Mouse (Mus musculus) liver, postnatal 0 days (tissue): ENCODE measurements around the gene Zfhx3. TPM values are rescaled to one million over a fixed set of nuclear protein-coding genes. Genes with fewer than 3 reads are reported as not detected.

Source experiments
- ATAC-seq: fragments of 200-750 bp; cut with Nextera tagmentation; 2 replicates; pipeline ENCODE4 v1.8.0; 2017; ENCODE audit warnings: mild to moderate bottlenecking, moderate library complexity
- DNase-seq: peaks from one replicate; pipeline ENCODE4 v3.0.0-alpha.2; 2016
- H3K27ac ChIP-seq: fragments of 300-500 bp; sonication (generic); 2 replicates; pipeline ENCODE4 v1.5.1; 2014; ENCODE audit warnings: antibody characterized with exemption, moderate library complexity, mild to moderate bottlenecking, low read depth
- H3K27me3 ChIP-seq: fragments of 300-500 bp; sonication (generic); 2 replicates; pipeline ENCODE4 v1.6.1; 2014; ENCODE audit warnings: low read length, control low read depth, mixed read lengths; ENCODE audit not compliant: insufficient read depth
- H3K36me3 ChIP-seq: fragments of 300-500 bp; sonication (generic); replicated peaks from 2 replicates; pipeline ENCODE4 v1.6.1; 2014; ENCODE audit warnings: mild to moderate bottlenecking, control low read depth, low read length, moderate library complexity, mixed read lengths; ENCODE audit not compliant: insufficient read depth
- H3K4me1 ChIP-seq: fragments of 300-500 bp; sonication (generic); 2 replicates; pipeline ENCODE4 v1.6.1; 2014; ENCODE audit warnings: antibody characterized with exemption, mild to moderate bottlenecking, control low read depth; ENCODE audit not compliant: insufficient read depth
- H3K4me2 ChIP-seq: fragments of 300-500 bp; sonication (generic); 2 replicates; pipeline ENCODE4 v1.6.1; 2014; ENCODE audit warnings: low read depth, mild to moderate bottlenecking, low read length, moderate library complexity, mixed read lengths
- H3K4me3 ChIP-seq: fragments of 300-500 bp; sonication (generic); 2 replicates; pipeline ENCODE4 v1.5.1; 2014; ENCODE audit warnings: low read depth, low read length
- H3K9ac ChIP-seq: fragments of 300-500 bp; sonication (generic); replicated peaks from 2 replicates; pipeline ENCODE4 v1.6.1; 2014; ENCODE audit warnings: mild to moderate bottlenecking, moderate library complexity
- H3K9me3 ChIP-seq: fragments of 300-500 bp; sonication (generic); 2 replicates; pipeline ENCODE4 v1.6.1; 2016; ENCODE audit warnings: mild to moderate bottlenecking, control low read depth, low read length, mixed read lengths
- CTCF ChIP-seq: sonication (generic); IDR thresholded peaks from 2 replicates; pipeline ENCODE4 v1.5.1; 2016; ENCODE audit warnings: antibody characterized with exemption, low read depth
- EP300 ChIP-seq: IDR thresholded peaks from 2 replicates; pipeline ENCODE4 v1.6.1; 2016; ENCODE audit warnings: antibody characterized with exemption, low read depth, mild to moderate bottlenecking
- WGBS: fragments of 180-500 bp; shearing (Covaris S2); extraction: QIAGEN DNeasy Blood & Tissue Kit; methylation state at CpG from one replicate; pipeline ENCODE4 v1.1.7; 2014; ENCODE audit not compliant: insufficient replicate concordance; 5-methylcytosine and 5-hydroxymethylcytosine counted together
- polyA plus RNA-seq: library from polyadenylated mRNA; unstranded; fragments of >200 nt; fragmentation: Nextera tagmentation; extraction: Ambion mirVana; gene quantifications from 2 replicates; pipeline ENCODE4 v1.2.1, GENCODE M21; 2015

Gene Zfhx3
- polyA plus RNA-seq, 1 experiment from 2014 or later = 1.2 TPM

DNA sequence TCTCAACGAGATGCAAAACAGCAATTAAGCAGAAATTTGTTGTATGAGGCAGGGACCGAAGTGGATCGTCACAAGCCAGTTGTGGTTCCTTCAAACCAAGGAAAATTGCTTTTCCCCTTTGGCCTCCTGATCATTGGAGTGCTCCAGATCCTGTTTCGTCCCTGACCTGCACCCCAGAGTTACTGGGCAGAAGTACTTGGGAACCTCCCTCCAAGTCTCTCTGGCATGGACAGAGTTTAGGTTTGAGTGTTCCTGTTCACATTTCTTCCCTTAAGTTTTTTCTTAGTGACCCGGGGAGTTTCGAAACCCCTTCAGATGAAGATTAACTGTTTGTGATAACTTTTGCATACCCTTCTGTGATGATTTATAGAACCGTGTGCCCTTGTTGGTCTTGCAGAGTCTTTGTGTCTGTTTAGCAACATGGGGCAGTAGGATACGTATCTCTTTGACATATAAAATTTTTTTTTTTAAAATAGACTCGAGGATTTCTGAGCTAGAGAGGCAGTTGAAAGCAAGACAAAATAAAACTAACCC lies 788.5 kb downstream of the Zfhx3 start:
- Histone ChIP-seq H3K36me3 (no peaks in the 10 kb centered on the region), H3K9me3 (no peaks in the 10 kb centered on the region), H3K4me1 (peaks cover 19% of the 10 kb centered on the region), H3K9ac (no peak overlapping the region), H3K4me2 (no peak overlapping the region), H3K27me3 (no peaks in the 10 kb centered on the region), H3K27ac (no peak overlapping the region), H3K4me3 (no peak overlapping the region)
- TF ChIP-seq EP300 = no peak
- 43% methylated on average over 9 of the region's 9 CpGs for WGBS
- ATAC-seq (no peak), DNase-seq (no peak)

DNA sequence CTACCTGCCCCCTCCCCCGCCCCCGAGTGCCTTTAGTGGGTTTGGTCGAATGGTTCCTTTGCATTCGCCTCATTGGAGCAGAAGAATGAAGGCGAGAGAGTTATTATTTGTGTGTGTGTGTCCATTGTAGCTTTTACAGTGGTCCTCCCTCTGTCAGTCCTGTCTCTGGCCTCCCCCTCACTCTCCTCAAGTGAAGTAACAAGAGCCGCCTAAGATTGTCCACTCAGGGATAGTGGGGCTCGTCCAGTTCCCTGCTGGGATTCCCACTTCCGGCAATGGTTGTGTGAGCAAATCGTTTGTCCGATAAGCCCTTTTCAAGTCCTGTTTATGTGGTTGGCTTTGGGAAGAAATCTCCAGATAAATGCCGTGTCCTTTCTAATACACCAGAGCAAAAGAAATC lies 790.1 kb downstream of the Zfhx3 start:
- TF ChIP-seq EP300 (no peak), CTCF (no peak)
- ATAC-seq = no peak
- H3K9ac ChIP-seq = no peak overlapping the region
- H3K4me2 ChIP-seq = no peak overlapping the region
- DNase-seq = no peak
- no peak overlapping the region for H3K4me3 ChIP-seq
- H3K27ac ChIP-seq = no peak overlapping the region
- no peaks in the 10 kb centered on the region for H3K27me3 ChIP-seq
- 58% methylated on average over 11 of the region's 11 CpGs for WGBS
- no peaks in the 10 kb centered on the region for H3K36me3 ChIP-seq
- H3K4me1 ChIP-seq = peaks cover 24% of the 10 kb centered on the region
- no peaks in the 10 kb centered on the region for H3K9me3 ChIP-seq

DNA sequence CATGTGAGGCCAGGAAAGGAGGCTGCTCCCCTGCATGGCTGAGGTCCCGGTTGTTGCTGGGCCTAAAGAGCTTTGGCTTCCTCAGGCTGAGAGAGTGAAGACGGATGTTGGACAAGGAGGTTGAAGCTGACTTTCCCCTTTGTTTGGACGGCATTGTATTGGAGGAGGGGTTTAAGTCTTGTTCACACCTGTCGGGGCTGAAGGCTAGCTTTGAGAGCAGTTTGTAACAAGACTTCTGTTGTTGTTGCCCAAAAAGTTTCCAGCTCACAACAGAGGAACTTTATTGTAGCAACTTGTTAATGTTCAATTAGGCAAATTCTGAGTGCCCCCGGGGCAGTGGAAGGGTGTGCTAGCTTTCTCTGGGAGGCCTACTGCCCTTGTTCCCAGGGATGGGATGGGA lies 790.9 kb downstream of the Zfhx3 start:
- DNase-seq (no peak), ATAC-seq (no peak)
- TF ChIP-seq EP300 (no peak), CTCF (no peak)
- Histone ChIP-seq H3K27ac (no peak overlapping the region), H3K4me2 (no peak overlapping the region), H3K9ac (no peak overlapping the region), H3K27me3 (no peaks in the 10 kb centered on the region), H3K4me1 (peaks cover 26% of the 10 kb centered on the region), H3K36me3 (no peaks in the 10 kb centered on the region), H3K4me3 (no peak overlapping the region), H3K9me3 (no peaks in the 10 kb centered on the region)
- 76% methylated on average over 5 of the region's 5 CpGs for WGBS

DNA sequence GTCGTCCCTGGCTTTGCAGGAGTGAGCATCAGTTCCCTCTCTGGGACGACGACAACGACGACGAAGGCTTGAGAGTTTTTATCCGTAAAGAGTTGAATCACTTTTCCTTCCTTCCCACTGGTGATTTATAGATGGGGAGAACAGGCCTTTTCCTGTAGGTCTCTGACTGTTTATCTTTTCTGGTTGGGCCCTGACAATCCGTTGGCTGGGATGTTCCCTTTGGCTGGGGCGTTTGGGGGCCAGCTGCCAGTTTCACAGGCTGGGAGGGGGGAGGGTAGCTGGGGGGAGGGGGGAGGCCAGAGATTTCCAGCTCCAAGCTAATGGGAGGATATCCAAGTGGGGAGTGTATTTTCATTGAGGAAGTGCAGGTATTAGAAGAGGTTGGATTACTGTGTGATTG lies 794.0 kb downstream of the Zfhx3 start:
- Histone ChIP-seq H3K4me1 (peaks cover 15% of the 10 kb centered on the region), H3K4me3 (no peak overlapping the region), H3K27me3 (no peaks in the 10 kb centered on the region), H3K27ac (no peak overlapping the region), H3K4me2 (no peak overlapping the region), H3K9ac (no peak overlapping the region), H3K9me3 (no peaks in the 10 kb centered on the region), H3K36me3 (no peaks in the 10 kb centered on the region)
- TF ChIP-seq CTCF = no peak
- no peak for TF ChIP-seq EP300
- WGBS = 34% methylated on average over 9 of the region's 9 CpGs
- DNase-seq = no peak
- no peak for ATAC-seq

DNA sequence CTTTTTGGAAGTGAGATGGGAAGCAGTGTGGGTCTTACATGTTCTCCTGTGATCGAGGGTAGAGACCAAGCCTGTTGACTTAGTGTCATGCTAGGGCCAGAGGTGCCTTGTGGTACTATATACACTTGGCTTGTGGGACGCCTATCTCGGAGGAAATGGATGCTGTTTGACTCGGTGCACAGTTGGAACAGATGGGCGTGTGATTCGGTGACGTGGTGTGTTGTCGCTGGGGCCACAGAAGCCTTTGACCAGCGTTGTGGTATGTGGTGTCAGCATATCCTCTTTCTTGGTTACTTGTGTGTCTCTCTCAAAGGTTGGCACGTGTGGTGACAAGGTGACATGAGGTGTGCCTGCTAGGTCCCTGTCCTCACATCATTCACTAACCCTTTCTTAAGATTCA lies 795.7 kb downstream of the Zfhx3 start:
- H3K4me1 ChIP-seq = peaks cover 15% of the 10 kb centered on the region
- DNase-seq (no peak), ATAC-seq (0 out of 2 replicates have a peak, but pooled peaks have one; percentile 28)
- WGBS = 31% methylated on average over 10 of the region's 10 CpGs
- H3K27ac ChIP-seq = no peak overlapping the region
- no peaks in the 10 kb centered on the region for H3K36me3 ChIP-seq
- no peaks in the 10 kb centered on the region for H3K27me3 ChIP-seq
- no peak for TF ChIP-seq EP300
- no peak for TF ChIP-seq CTCF
- no peak overlapping the region for H3K4me3 ChIP-seq
- H3K4me2 ChIP-seq = no peak overlapping the region
- no peak overlapping the region for H3K9ac ChIP-seq
- no peaks in the 10 kb centered on the region for H3K9me3 ChIP-seq

DNA sequence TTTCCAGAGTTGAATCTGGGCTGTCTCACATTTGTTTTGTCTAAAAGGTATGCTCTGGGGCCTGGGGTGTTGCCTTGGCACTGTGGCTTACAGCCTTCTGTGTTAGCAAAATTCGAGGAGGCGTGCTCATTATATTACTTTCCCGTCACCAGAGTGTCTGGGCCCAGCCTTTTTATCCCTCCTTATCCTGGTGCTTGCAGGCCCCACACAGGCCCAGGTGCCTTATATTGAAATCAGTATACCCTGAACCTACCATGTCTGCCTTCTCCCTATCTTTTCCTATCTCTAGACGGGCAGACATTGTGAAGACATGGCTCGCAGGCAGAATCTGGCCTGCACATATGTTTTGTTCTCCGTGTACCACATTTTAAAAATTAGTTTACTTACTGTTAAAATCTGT lies 797.1 kb downstream of the Zfhx3 start:
- Histone ChIP-seq H3K4me1 (peaks cover 17% of the 10 kb centered on the region), H3K27me3 (no peaks in the 10 kb centered on the region), H3K27ac (no peak overlapping the region), H3K4me2 (no peak overlapping the region), H3K9ac (no peak overlapping the region), H3K36me3 (no peaks in the 10 kb centered on the region), H3K9me3 (no peaks in the 10 kb centered on the region), H3K4me3 (no peak overlapping the region)
- WGBS = 55% methylated on average over 6 of the region's 6 CpGs
- DNase-seq (no peak), ATAC-seq (no peak)
- TF ChIP-seq EP300 = no peak
- TF ChIP-seq CTCF = no peak

DNA sequence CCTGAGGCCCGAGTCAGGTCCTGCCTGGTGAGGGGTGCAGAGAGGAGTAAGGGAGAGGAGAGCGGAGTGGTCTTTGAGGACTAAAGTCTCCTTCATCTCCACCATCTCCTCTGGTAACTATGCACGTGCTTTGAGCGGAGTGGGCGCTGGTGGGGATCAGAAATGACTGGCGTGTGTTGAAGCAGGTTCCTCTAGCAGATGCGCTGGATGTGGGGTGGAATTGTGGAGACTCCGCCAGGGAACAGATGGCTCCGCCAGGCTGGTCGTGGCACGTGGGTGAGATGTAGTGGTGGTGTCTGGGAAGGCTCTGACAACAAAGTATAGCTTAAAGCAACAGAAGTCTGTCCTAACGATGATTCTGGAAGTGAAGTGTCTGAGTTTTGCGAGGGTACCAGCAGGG lies 798.0 kb downstream of the Zfhx3 start:
- no peaks in the 10 kb centered on the region for H3K36me3 ChIP-seq
- no peak for TF ChIP-seq EP300
- TF ChIP-seq CTCF = no peak

More for the DNA sequence above, 798.0 kb downstream of the Zfhx3 start:
- no peak overlapping the region for H3K9ac ChIP-seq
- H3K4me1 ChIP-seq = peaks cover 17% of the 10 kb centered on the region
- WGBS = 84% methylated on average over 13 of the region's 13 CpGs
- no peak overlapping the region for H3K27ac ChIP-seq
- DNase-seq = no peak
- H3K4me3 ChIP-seq = no peak overlapping the region
- no peaks in the 10 kb centered on the region for H3K9me3 ChIP-seq
- no peak for ATAC-seq
- no peaks in the 10 kb centered on the region for H3K27me3 ChIP-seq
- H3K4me2 ChIP-seq = no peak overlapping the region
